Mouse (Mus musculus) heart, adult 9 months (tissue): ENCODE measurements at regions not wholly inside any gene's neighbourhood (a gene's known extent, or its start where the extent isn't known, plus 50 kb on each side); places are given as distances from the start of the nearest gene placed in this dataset.
A peak's percentile ranks its signal among the peaks of the same experiment; 100 is the strongest.

Experiments
- DNase-seq, 2 experiments: peaks; one replicate each; pipeline ENCODE4 v3.0.0; 2022; ENCODE audit warnings: low spot score in 2 of 2

GRCm38 (mm10) chr19:14795910-14796309 lies 198.1 kb upstream of the Tle4 start:
- no peak for DNase-seq

GRCm38 (mm10) chr19:14789992-14790391 lies 192.1 kb upstream of the Tle4 start:
- no peak for DNase-seq

GRCm38 (mm10) chr19:14788630-14789029 lies 190.8 kb upstream of the Tle4 start:
- DNase-seq: no peak

GRCm38 (mm10) chr19:14786868-14787267 lies 189.0 kb upstream of the Tle4 start:
- no peak for DNase-seq

GRCm38 (mm10) chr19:14785661-14786060 lies 187.8 kb upstream of the Tle4 start:
- DNase-seq: no peak

GRCm38 (mm10) chr19:14777709-14778108 lies 179.9 kb upstream of the Tle4 start:
- no peak for DNase-seq

- no peak for DNase-seq
These were observed 179.3 kb upstream of the Tle4 start for GRCm38 (mm10) chr19:14777198-14777597.

- no peak for DNase-seq
These were observed 178.9 kb upstream of the Tle4 start for GRCm38 (mm10) chr19:14776791-14777190.

GRCm38 (mm10) chr19:14772794-14773193 lies 174.9 kb upstream of the Tle4 start:
- DNase-seq: no peak

GRCm38 (mm10) chr19:14752646-14753045 lies 154.8 kb upstream of the Tle4 start:
- DNase-seq: no peak

GRCm38 (mm10) chr19:14742361-14742760 lies 144.5 kb upstream of the Tle4 start:
- DNase-seq: no peak

GRCm38 (mm10) chr19:14740936-14741335 lies 143.1 kb upstream of the Tle4 start:
- DNase-seq: no peak

- no peak for DNase-seq
These were observed 142.3 kb upstream of the Tle4 start for GRCm38 (mm10) chr19:14740139-14740538.

- DNase-seq: no peak
These were observed 138.7 kb upstream of the Tle4 start for GRCm38 (mm10) chr19:14736514-14736913.

- DNase-seq: no peak
These were observed 127.5 kb upstream of the Tle4 start for GRCm38 (mm10) chr19:14725329-14725728.

- DNase-seq: no peak
These were observed 126.8 kb upstream of the Tle4 start for GRCm38 (mm10) chr19:14724637-14725036.

GRCm38 (mm10) chr19:14705791-14706190 lies 107.9 kb upstream of the Tle4 start:
- no peak for DNase-seq

- DNase-seq: no peak
These were observed 103.3 kb upstream of the Tle4 start for GRCm38 (mm10) chr19:14701116-14701515.

GRCm38 (mm10) chr19:14695369-14695768 lies 97.5 kb upstream of the Tle4 start:
- DNase-seq: no peak

GRCm38 (mm10) chr19:14692183-14692582 lies 94.3 kb upstream of the Tle4 start:
- DNase-seq: peak in 1 of 2 experiments; percentile 14

GRCm38 (mm10) chr19:14685628-14686027 lies 87.8 kb upstream of the Tle4 start:
- no peak for DNase-seq

- no peak for DNase-seq
These were observed 86.8 kb upstream of the Tle4 start for GRCm38 (mm10) chr19:14684669-14685068.

GRCm38 (mm10) chr19:14681306-14681705 lies 83.5 kb upstream of the Tle4 start:
- no peak for DNase-seq

- DNase-seq: no peak
These were observed 81.9 kb upstream of the Tle4 start for GRCm38 (mm10) chr19:14679776-14680175.

GRCm38 (mm10) chr19:14678584-14678983 lies 80.7 kb upstream of the Tle4 start:
- DNase-seq: no peak
